In the genomic region with DNA sequence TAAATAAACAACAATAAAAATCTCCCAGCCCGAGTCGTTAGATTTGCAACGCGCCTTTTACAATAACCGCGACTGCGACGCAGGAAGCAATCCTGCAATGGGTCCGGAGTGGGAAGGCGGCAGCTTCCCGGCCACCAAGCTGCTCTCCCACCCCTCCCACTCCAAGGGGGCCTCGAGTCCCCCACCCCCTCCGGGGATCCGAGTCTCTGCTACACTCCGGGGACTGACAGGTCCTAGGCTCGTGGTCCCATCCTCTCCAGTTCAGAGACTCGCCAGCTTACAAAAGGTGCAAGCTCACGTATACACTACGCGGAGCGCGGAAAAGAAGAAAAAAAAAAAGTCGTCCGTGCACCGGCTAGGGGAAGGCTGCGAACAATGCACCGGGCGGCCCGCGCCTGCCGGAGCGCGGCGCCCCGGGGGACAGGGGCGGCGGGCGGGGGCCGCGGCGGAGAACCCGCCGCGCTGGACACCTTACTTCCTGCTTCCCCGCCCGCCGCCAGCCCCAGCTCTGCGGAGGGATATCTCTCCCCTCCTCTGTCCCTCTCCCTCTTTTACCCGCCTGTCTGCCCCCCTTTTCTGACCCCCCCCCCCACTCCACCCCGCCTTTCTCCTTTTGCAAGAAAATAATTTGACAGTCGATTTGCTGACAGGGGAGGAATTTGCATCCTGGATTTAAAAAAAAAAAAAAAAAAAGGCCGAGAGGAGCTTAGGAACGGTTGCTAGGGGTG, we compare ENCODE assay signal across 8 mouse cellular contexts.
DNase-seq lines count a peak whose midpoint lies in the region; ATAC-seq and TF ChIP-seq lines count a peak whose summit lies in the region.

No protein-coding gene starts in this region.

- DNase-seq in kidney, adult 2 months, result peak; percentile 64
- no peak for DNase-seq in kidney, adult 18-20 months
- peak; percentile 78 for DNase-seq in ZHBTc4 (ENCODE audit: low read depth, low spot score)
- DNase-seq in heart, postnatal 14 days, result peak; percentile 65 to 72
- peak; percentile 76 for DNase-seq in telencephalon, adult 2 months (ENCODE audit: low read depth, low spot score)

- WGBS in kidney, adult 2 months, result under 1% methylated on average over 48 of the region's 53 CpGs
- WGBS in embryonic facial prominence, embryonic 12.5 days, result under 1% methylated on average over 43 of the region's 53 CpGs
- WGBS in limb, embryonic 12.5 days, result 1% methylated on average over 49 of the region's 53 CpGs
- WGBS in midbrain, embryonic 15.5 days, result 0% methylated on average over 50 of the region's 53 CpGs

- ATAC-seq in embryonic facial prominence, embryonic 12.5 days (ENCODE audit: insufficient number of reproducible peaks, insufficient read depth, low FRiP score, low TSS enrichment), result 0 out of 2 replicates have a peak, but pooled peaks have one; percentile 6
- ATAC-seq in limb, embryonic 12.5 days (ENCODE audit: insufficient number of reproducible peaks, insufficient read depth, low FRiP score, low TSS enrichment, low read depth), result peak; percentile 33
- peak; percentile 62 for ATAC-seq in midbrain, embryonic 15.5 days (replicated peaks)

- H3K36me3 ChIP-seq in kidney, adult 2 months (ENCODE audit: control insufficient read depth, insufficient read depth, low read length), result no peaks in the 10 kb centered on the region
- H3K36me3 ChIP-seq in embryonic facial prominence, embryonic 12.5 days, result no peaks in the 10 kb centered on the region
- peaks cover 6% of the 10 kb centered on the region; the same call in 1 of the 2 replicates for H3K36me3 ChIP-seq in limb, embryonic 12.5 days
- no peaks in the 10 kb centered on the region for H3K36me3 ChIP-seq in midbrain, embryonic 15.5 days (replicated peaks)

- TF ChIP-seq POLR2A in kidney, adult 2 months (IDR thresholded peaks at IDR 0.05; ENCODE audit: low read depth, low read length), result no peak

- intact Hi-C loops in heart, postnatal 14 days (cut with DNase I), result loop anchor here (2.0 to 5.0 kb wide), 2 partner anchors 38 to 192 kb away; no protein-coding TSS in a partner anchor

- peak overlapping the region; percentile 62 for H3K4me3 ChIP-seq in kidney, adult 2 months (ENCODE audit: insufficient read depth, low read depth, low read length)
- peak overlapping the region; percentile 73 for H3K4me3 ChIP-seq in embryonic facial prominence, embryonic 12.5 days
- H3K4me3 ChIP-seq in limb, embryonic 12.5 days (replicated peaks), result peak overlapping the region; percentile 69
- H3K4me3 ChIP-seq in midbrain, embryonic 15.5 days, result peak overlapping the region; percentile 54

- H3K9me3 ChIP-seq in embryonic facial prominence, embryonic 12.5 days, result no peaks in the 10 kb centered on the region
- no peaks in the 10 kb centered on the region for H3K9me3 ChIP-seq in limb, embryonic 12.5 days
- no peaks in the 10 kb centered on the region for H3K9me3 ChIP-seq in midbrain, embryonic 15.5 days

- no peak for TF ChIP-seq CTCF in kidney, adult 2 months (conservative IDR thresholded peaks at IDR 0.05; ENCODE audit: insufficient read depth, insufficient read length, low read depth, low read length)

- no peaks in the 10 kb centered on the region; the same call in 1 of the 2 replicates for H3K27me3 ChIP-seq in kidney, adult 2 months (replicated peaks; ENCODE audit: control insufficient read depth, insufficient read depth, low read length)
- no peaks in the 10 kb centered on the region for H3K27me3 ChIP-seq in embryonic facial prominence, embryonic 12.5 days
- no peaks in the 10 kb centered on the region for H3K27me3 ChIP-seq in limb, embryonic 12.5 days
- no peaks in the 10 kb centered on the region for H3K27me3 ChIP-seq in midbrain, embryonic 15.5 days (replicated peaks)

- peak overlapping the region; percentile 81 for H3K9ac ChIP-seq in embryonic facial prominence, embryonic 12.5 days
- peak overlapping the region; percentile 79 for H3K9ac ChIP-seq in limb, embryonic 12.5 days (replicated peaks)
- peak overlapping the region; percentile 85 for H3K9ac ChIP-seq in midbrain, embryonic 15.5 days

- 0 out of 2 replicates have a peak, but pooled peaks cover 3% of the 10 kb centered on the region for H3K4me1 ChIP-seq in kidney, adult 2 months (ENCODE audit: control insufficient read depth, insufficient read depth, low read length)
- peaks cover 27% of the 10 kb centered on the region for H3K4me1 ChIP-seq in embryonic facial prominence, embryonic 12.5 days
- peaks cover 41% of the 10 kb centered on the region for H3K4me1 ChIP-seq in limb, embryonic 12.5 days (replicated peaks)
- peaks cover 45% of the 10 kb centered on the region for H3K4me1 ChIP-seq in midbrain, embryonic 15.5 days

- H3K27ac ChIP-seq in kidney, adult 2 months (ENCODE audit: insufficient read depth, low read depth, low read length), result peak overlapping the region; percentile 75
- peak overlapping the region; percentile 99 for H3K27ac ChIP-seq in embryonic facial prominence, embryonic 12.5 days
- peak overlapping the region; percentile 99 for H3K27ac ChIP-seq in limb, embryonic 12.5 days
- H3K27ac ChIP-seq in midbrain, embryonic 15.5 days, result peak overlapping the region; percentile 99

- H3K4me2 ChIP-seq in embryonic facial prominence, embryonic 12.5 days (replicated peaks), result peak overlapping the region; percentile 77
- peak overlapping the region; percentile 89 for H3K4me2 ChIP-seq in limb, embryonic 12.5 days
- peak overlapping the region; percentile 79 for H3K4me2 ChIP-seq in midbrain, embryonic 15.5 days

Comparison
In these comparisons a context has a peak if more than half of its experiments do, and no peak if none do; other contexts are left out.
1. ATAC-seq: peak in every context shown above with its lines; median percentile 62 in midbrain, embryonic 15.5 days; 33 in limb, embryonic 12.5 days; 6 in embryonic facial prominence, embryonic 12.5 days.